Mouse (Mus musculus) midbrain, embryonic 14.5 days (tissue): ENCODE measurements at regions not wholly inside any gene's neighbourhood (a gene's known extent, or its start where the extent isn't known, plus 50 kb on each side); places are given as distances from the start of the nearest gene placed in this dataset.
"Not testable (repeated sequence)": the region's sequence is repeated elsewhere in the genome, so short reads cannot be mapped to it uniquely, and the experiment has no call there.

Source experiments
- ATAC-seq: fragments of 200-750 bp; cut with Nextera tagmentation; 2 replicates; pipeline ENCODE4 v1.8.0; 2017; ENCODE audit warnings: moderate number of reproducible peaks, moderate library complexity; ENCODE audit not compliant: low FRiP score, low TSS enrichment
- DNase-seq: peaks from one replicate; pipeline ENCODE4 v3.0.0-alpha.2; 2015
- H3K27ac ChIP-seq: fragments of 300-500 bp; sonication (generic); replicated peaks from 2 replicates; pipeline ENCODE4 v1.5.1; 2014; ENCODE audit warnings: mild to moderate bottlenecking, low read depth, low read length, moderate library complexity
- H3K27me3 ChIP-seq: fragments of 300-500 bp; sonication (generic); 2 replicates; pipeline ENCODE4 v1.6.1; 2014; ENCODE audit warnings: low read length, control low read depth, mixed read lengths; ENCODE audit not compliant: control insufficient read depth, insufficient read depth
- H3K36me3 ChIP-seq: fragments of 300-500 bp; sonication (generic); 2 replicates; pipeline ENCODE4 v1.6.1; 2014; ENCODE audit warnings: low read length, control low read depth; ENCODE audit not compliant: control insufficient read depth, insufficient read depth
- H3K4me1 ChIP-seq: fragments of 300-500 bp; sonication (generic); 2 replicates; pipeline ENCODE4 v1.6.1; 2014; ENCODE audit warnings: mild to moderate bottlenecking, antibody characterized with exemption, low read length, control low read depth; ENCODE audit not compliant: control insufficient read depth, insufficient read depth
- H3K4me2 ChIP-seq: fragments of 300-500 bp; sonication (generic); 2 replicates; pipeline ENCODE4 v1.6.1; 2014; ENCODE audit warnings: mild to moderate bottlenecking, low read length, moderate library complexity
- H3K4me3 ChIP-seq: fragments of 300-500 bp; sonication (generic); replicated peaks from 2 replicates; pipeline ENCODE4 v1.5.1; 2014; ENCODE audit warnings: low read depth, low read length
- H3K9ac ChIP-seq: fragments of 300-500 bp; sonication (generic); replicated peaks from 2 replicates; pipeline ENCODE4 v1.6.1; 2014; ENCODE audit warnings: mild to moderate bottlenecking, low read length, moderate library complexity
- H3K9me3 ChIP-seq: fragments of 300-500 bp; sonication (generic); 2 replicates; pipeline ENCODE4 v1.6.1; 2016; ENCODE audit warnings: low read length, control low read depth, mixed read lengths; ENCODE audit not compliant: control insufficient read depth
- WGBS: fragments of 180-500 bp; shearing (Covaris S2); extraction: QIAGEN DNeasy Blood & Tissue Kit; methylation state at CpG from one replicate; pipeline ENCODE4 v1.1.7; 2014; 5-methylcytosine and 5-hydroxymethylcytosine counted together

- ATAC-seq = not testable (repeated sequence)
Measured at GRCm38 (mm10) chr12:39593781-39594180, 444.0 kb downstream of the Arl4a start.

DNA sequence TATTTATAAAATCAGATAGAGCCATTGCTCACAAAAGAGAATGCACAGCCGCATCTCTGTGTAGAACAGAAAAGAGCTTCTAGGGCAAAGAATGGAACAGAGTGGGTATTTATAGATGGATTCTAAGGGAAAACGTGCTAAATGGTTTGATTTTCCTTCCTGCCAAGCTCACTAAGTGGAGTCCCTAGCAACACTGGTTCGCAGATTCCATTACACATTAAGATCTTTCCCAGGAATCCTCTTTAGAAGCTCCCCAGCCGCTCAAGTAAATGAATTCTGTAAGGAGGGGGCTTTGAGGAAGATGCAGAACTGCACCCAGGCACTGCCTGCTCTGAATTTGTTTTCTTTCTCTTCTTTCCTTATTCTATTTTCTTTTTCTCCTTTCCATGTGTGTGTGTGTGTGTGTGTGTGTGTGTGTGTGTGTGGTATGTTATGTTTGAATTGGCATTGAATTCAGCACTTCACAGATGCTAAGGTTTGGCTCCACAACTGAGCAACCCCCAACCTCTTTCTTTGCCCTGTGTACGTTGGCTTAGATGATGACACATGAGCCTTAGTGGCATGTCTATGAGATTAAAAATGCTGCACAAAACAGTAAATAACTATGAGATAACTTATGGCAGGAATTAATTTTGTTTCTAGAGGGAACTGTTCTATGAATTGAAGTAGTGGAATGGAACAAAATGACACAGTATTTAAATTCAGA lies 450.5 kb downstream of the Arl4a start:
- Histone ChIP-seq H3K27me3 (no peaks in the 10 kb centered on the region), H3K27ac (no peak overlapping the region), H3K4me1 (no peaks in the 10 kb centered on the region), H3K9ac (no peak overlapping the region), H3K9me3 (no peaks in the 10 kb centered on the region), H3K4me2 (no peak overlapping the region), H3K4me3 (no peak overlapping the region), H3K36me3 (no peaks in the 10 kb centered on the region)
- DNase-seq (peak; percentile 18), ATAC-seq (no peak)
- 55% methylated on average over 5 of the region's 5 CpGs for WGBS

More at GRCm38 (mm10) chr12:39593781-39594180, 444.0 kb downstream of the Arl4a start:
- H3K9me3 ChIP-seq, H3K9ac ChIP-seq, DNase-seq, H3K4me1 ChIP-seq, H3K36me3 ChIP-seq, H3K4me2 ChIP-seq, H3K27me3 ChIP-seq, H3K27ac ChIP-seq, H3K4me3 ChIP-seq: not testable (repeated sequence)

DNA sequence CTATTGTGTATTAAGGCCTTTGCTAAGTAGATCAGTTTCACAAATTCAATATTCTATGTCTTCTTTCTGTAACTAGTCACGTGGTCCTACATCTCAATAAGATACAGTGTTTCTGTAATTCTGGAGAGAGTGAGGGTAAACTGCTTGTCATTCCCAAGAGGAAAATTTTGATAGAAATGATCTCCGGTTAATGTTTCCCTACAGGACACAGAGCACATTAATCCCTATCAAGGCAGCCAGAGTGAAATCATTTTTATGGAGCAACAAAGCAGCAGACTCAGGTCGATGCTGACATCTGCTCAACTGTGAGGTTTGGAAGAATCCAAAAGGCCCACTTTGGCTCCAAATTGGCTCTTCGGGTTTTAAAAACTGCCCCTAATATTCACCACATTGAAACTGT lies 451.7 kb downstream of the Arl4a start:
- Histone ChIP-seq H3K27ac (no peak overlapping the region), H3K27me3 (no peaks in the 10 kb centered on the region), H3K9ac (no peak overlapping the region), H3K4me2 (no peak overlapping the region), H3K36me3 (no peaks in the 10 kb centered on the region), H3K4me1 (no peaks in the 10 kb centered on the region), H3K9me3 (no peaks in the 10 kb centered on the region), H3K4me3 (no peak overlapping the region)
- DNase-seq = no peak
- no peak for ATAC-seq
- 83% methylated on average over 4 of the region's 4 CpGs for WGBS

- H3K27ac ChIP-seq = no peak overlapping the region
- peak; percentile 9 for DNase-seq
- H3K4me3 ChIP-seq = no peak overlapping the region
- ATAC-seq = no peak
- H3K4me1 ChIP-seq = no peaks in the 10 kb centered on the region
- no peaks in the 10 kb centered on the region for H3K36me3 ChIP-seq
- H3K9me3 ChIP-seq = no peaks in the 10 kb centered on the region
- WGBS = 87% methylated on average over 1 of the region's 1 CpGs
- H3K27me3 ChIP-seq = no peaks in the 10 kb centered on the region
- no peak overlapping the region for H3K9ac ChIP-seq
- no peak overlapping the region for H3K4me2 ChIP-seq
Measured at GRCm38 (mm10) chr12:39577610-39578009, 460.2 kb downstream of the Arl4a start.

DNA sequence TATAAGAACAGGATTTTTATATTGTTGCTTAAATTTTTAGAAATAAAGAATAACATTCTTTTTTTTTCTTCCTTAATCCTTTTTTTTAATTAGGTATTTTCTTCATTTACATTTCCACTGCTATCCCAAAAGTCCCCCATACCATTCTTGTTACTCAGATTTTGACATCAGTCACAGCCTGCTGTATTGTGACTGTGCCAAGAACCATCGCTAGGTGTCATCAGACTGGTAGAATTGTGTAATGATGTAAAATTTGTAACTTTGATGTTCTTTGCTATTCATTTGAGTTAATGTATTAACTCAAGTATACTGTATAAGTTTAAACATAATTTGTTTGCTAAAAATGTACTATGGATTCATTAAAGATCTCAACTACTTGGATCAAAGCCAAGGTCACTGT lies 465.0 kb downstream of the Arl4a start:
- Histone ChIP-seq H3K27me3 (no peaks in the 10 kb centered on the region), H3K36me3 (no peaks in the 10 kb centered on the region), H3K4me2 (no peak overlapping the region), H3K27ac (no peak overlapping the region), H3K4me1 (no peaks in the 10 kb centered on the region), H3K9ac (no peak overlapping the region), H3K4me3 (no peak overlapping the region), H3K9me3 (no peaks in the 10 kb centered on the region)
- no peak for DNase-seq
- no peak for ATAC-seq
- 81% methylated on average over 1 of the region's 1 CpGs for WGBS

GRCm38 (mm10) chr12:39572147-39572546 lies 465.7 kb downstream of the Arl4a start:
- Histone ChIP-seq H3K4me1 (no peaks in the 10 kb centered on the region), H3K27ac (no peak overlapping the region), H3K9ac (no peak overlapping the region), H3K9me3 (no peaks in the 10 kb centered on the region), H3K4me2 (no peak overlapping the region), H3K27me3 (no peaks in the 10 kb centered on the region), H3K4me3 (no peak overlapping the region), H3K36me3 (no peaks in the 10 kb centered on the region)
- ATAC-seq (no peak), DNase-seq (no peak)
- 90% methylated on average over 1 of the region's 1 CpGs for WGBS

DNA sequence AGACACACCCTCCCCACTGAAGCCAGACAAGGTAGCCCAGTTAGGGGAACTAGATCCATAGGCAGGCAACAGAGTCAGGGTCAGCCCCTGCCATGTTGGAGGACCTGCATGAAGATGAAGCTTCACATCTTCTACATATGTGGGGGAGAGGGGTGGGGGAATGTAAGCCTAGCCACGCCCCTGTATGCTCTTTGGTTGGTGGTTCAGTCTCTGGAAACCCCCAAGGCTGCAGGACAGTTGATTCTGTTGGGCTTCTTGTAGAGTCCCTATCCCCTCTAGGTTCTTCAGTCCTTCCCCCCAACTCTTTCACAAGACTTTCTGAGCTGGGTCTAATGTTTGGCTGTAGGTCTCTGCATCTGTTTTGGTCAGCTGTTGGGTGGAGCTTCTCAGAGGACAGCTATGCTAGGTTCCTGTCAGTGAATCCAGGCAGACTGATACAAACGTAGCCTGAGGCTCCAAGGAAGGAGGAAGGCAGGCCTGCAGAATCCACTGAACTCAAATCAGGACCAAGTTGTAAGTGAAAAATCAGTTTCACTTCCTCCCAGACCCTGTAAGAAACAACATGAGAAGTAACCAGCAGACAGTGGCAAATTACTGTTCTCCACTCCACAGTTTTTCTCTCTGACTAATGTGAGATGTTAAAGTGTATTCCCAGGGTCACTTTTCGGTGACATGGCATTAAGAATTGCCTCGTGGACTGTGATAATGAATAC lies 476.9 kb downstream of the Arl4a start:
- Histone ChIP-seq H3K4me3 (no peak overlapping the region), H3K9me3 (no peaks in the 10 kb centered on the region), H3K4me1 (no peaks in the 10 kb centered on the region), H3K27me3 (no peaks in the 10 kb centered on the region), H3K27ac (no peak overlapping the region), H3K36me3 (no peaks in the 10 kb centered on the region), H3K4me2 (no peak overlapping the region), H3K9ac (no peak overlapping the region)
- WGBS = 83% methylated on average over 4 of the region's 4 CpGs
- no peak for ATAC-seq
- DNase-seq = no peak

GRCm38 (mm10) chr12:39558491-39558890 lies 479.3 kb downstream of the Arl4a start:
- Histone ChIP-seq H3K27ac (no peak overlapping the region), H3K9ac (no peak overlapping the region), H3K9me3 (no peaks in the 10 kb centered on the region), H3K4me2 (no peak overlapping the region), H3K4me3 (no peak overlapping the region), H3K27me3 (no peaks in the 10 kb centered on the region), H3K4me1 (no peaks in the 10 kb centered on the region), H3K36me3 (no peaks in the 10 kb centered on the region)
- ATAC-seq = no peak
- 96% methylated on average over 3 of the region's 3 CpGs for whole genome bisulfite sequencing
- no peak for DNase-seq

DNA sequence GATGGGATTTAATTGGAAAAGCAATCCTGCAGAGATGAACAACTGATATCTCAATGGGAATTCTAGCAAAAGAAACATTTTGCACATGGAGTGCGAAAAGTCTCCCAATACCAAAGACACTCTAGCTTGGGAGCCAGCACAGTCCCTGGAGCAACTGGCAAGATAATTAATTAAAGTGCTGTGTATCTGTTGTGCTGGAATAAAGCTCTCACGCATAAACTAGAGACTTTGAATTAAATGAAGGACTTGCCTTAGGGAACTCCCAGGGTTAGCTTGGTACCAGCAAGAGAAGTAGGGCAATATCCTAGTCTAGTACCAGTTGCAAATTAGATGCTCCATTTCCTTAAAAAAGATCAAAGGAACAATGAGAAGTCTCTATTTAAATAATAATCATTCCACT lies 501.5 kb downstream of the Arl4a start:
- ATAC-seq = no peak
- WGBS = 58% methylated on average over 2 of the region's 2 CpGs
- Histone ChIP-seq H3K4me2 (no peak overlapping the region), H3K4me3 (no peak overlapping the region), H3K36me3 (no peaks in the 10 kb centered on the region), H3K9me3 (no peaks in the 10 kb centered on the region), H3K27me3 (no peaks in the 10 kb centered on the region), H3K9ac (no peak overlapping the region), H3K4me1 (no peaks in the 10 kb centered on the region), H3K27ac (no peak overlapping the region)
- DNase-seq = no peak
